Mouse (Mus musculus): ENCODE results near the gene Vps13d.
"Not testable (repeated sequence)": the region's sequence is repeated elsewhere in the genome, so short reads cannot be mapped to it uniquely, and the experiment has no call there.

Gene Vps13d

DNA sequence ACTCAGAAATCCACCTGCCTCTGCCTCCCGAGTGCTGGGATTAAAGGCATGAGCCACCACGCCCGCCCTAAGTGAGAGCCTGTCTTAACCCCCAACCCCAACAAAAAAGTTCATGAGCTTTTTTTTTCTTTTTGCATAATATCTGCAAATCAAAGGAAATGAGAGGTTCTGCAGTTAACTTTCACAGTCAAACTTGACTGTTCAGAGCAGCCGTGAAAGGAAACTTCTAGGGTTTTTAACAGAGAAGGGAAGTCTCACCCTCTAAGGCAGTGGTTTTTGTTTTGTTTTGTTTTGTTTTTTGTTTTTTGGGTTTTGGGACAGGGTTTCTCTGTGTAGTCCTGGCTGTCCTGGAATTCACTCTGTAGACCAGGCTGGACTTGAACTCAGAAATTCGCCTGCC is 15.8 kb upstream of the Vps13d start:
- no peak for DNase-seq (ENCODE audit: low spot score)

DNA sequence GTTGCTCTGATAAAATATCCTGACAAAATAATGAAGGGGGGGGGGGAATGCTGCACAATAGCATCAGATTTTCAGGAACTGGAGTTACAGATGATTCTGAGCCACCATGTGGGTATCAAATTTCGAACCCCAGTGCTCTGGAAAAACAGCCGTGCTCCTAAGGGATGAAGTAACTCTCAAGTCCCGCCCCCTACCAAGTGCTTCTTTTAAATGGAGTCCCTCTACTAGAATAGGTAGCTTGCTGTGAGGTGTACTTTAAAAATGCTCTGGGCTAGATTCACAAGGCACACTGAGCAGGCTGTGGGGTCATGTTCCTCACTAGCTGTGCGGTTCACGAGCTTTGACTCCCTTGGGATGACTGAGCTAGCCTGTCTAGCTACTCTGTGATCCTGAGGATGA is 14.9 kb upstream of the Vps13d start:
- DNase-seq (ENCODE audit: low spot score) = no peak

DNA sequence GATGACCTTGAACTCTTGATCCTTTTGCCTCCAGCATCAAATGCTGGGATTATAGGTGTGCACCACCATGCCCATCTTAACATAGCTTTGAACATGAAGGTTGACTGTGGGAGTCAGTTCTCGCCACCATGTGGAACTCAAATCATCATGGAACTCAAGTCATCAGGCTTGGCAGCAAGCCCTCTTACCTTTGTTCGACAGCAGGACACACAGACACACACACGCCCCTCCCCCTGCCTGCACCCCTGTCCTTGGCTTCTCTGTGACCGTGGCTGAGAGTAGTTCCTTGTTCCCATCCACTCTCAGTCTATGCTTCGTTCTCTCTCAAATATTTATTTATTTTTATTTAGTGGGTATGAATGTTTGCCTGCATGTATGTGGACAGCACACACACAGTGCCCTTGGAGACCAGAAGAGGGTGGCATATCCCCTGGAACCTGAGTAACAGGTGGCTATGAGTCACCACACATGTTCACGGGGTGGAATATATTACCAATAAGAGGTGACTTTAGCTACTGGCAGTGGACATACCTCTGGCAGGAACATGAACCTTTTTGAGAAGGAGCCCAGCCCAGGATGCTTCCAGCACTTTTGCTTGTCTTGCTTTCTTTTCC is 14.4 kb upstream of the Vps13d start:
- DNase-seq (ENCODE audit: low spot score) = no peak

DNA sequence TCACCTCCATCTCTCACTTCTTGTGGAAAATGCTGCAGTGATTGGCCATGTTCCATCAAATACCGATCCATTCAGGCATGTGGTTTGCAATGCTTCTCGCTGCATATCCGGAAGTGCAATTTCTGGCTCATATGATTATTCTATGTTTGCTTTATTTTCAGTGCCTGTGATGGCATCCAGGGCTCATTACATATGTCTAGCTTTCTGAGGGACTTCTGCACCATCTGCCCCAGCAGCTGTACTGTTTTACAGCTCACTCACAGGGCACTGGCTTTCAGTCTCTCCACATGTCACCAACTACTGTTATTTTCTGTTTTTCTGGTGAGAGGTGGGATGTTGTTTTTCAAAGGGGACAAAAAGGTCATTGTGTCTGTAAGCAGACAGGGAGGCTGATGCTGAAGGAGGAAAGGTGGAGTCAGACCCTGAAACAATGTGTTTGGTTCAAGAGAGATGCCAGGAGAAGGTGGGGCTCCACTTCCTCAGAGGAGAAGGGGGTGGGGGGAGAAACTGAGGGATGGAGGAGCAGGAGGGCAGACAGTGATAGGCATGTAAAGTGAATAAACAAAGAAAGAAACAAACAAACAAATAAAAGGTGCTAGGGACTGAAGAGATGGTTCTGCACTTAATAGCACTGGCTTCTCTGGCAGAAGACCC is 13.0 kb upstream of the Vps13d start:
- no peak for DNase-seq (ENCODE audit: low spot score)

DNA sequence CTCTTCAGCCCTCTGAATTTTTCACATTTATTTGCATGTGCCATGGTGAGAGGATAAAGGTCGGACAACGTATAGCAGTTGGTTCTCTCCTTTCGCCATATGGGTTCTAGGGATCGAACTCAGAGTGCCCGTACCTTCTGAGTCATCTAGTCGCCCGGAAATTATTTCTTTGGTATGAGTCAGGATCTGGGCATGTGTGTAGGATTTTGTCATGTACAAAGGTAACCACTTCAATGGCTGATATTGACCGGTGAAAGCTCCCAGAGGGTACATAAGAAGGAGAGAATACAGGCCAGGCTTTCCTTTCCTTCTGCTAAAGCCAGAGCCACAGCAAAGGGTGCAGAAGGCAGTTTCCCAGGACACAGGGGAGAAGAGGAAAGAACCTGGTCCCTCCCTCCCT is 10.0 kb upstream of the Vps13d start:
- no peak for DNase-seq (ENCODE audit: low spot score)

DNA sequence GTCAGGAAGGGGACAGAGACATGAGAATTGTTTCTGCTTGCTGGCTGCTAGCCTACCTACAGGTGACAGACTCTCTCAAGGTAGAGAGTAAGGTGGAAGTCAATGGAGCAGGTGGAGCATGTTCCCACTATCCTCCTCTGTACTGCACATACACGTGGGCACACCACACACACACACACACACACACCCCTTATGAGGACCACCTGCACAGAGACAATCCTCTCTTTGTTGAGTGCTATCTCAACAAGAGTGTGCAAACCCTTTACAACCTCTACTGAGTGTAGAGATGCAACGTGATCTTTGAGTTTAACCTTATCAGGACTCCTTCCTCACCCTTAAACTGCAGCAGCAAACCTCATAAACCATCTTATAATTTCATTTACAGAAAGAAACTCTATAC is 8.5 kb upstream of the Vps13d start:
- no peak for DNase-seq (ENCODE audit: low spot score)

DNA sequence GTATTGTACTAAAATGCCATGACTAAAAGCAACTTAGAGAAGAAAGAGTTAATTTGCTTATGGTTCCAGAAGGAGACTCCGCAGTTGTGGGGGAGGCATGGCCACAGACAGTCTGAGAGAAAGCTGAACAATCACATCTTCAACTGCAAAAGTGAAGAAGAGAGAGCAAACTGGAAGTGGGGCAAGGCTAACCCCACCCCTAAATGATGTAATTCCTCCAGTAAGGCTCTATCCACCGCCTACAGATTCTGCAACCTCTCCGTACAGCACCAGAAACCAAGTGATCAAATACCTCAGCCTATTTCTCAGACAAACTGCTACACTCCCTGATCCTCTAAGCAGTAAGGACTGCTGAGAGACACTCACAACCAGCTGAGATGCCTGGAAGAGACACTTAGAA is 6.6 kb upstream of the Vps13d start:
- no peak for DNase-seq (ENCODE audit: low spot score)

DNA sequence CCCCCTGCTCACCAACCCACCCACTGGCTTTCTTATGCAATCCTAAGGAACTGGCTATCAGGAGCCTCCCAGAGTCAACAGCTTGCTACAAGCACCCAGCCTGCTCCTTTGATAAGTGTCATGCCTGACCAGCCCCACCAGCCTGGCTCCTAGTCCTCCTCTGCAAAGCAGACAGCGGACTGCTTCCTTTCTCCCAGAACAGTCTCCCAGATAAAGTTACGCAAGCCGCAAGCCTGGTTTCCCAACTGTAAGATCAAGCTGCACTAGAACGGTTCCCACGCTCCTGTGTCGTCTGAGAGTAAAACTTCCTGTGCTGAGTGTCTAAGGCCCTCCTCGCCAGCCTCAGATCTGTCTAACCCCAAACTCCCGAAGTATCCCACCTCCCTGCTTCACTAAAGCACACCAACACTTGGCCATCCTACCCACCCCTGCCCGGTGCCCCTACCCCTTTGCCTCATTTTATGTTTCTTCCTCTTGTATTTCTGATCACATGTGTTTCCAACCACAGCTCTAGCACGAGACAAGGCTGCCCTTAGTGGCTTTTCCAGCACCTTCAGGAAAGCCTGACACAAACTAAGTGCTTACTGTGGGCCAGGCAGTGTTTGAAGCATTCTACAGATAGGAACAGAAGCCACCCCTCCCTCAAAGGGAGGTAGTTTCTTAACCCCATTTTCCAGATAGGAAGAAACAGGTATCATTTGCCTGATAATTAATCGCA is 5.3 kb upstream of the Vps13d start:
- DNase-seq (ENCODE audit: low spot score) = peak; percentile 71

DNA sequence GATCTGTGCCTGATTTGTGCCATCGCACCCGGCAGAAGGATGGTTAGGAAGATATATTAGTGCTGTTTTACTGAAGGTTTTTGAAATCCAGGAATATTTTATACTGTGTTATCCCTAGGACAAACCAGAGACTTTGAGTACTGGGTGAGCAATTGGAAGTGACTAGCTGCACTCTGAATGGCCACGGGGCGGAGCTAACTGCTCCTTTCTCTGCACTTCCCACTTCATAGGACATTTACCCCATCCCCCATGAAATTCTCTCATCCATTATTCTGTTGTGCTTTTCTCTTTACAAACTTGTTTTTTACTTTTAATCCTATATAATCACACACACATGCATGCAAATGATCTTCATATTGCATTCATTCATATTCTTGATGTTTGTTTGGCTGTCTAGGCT is 1.8 kb upstream of the Vps13d start:
- DNase-seq (ENCODE audit: low spot score) = peak; percentile 37

DNA sequence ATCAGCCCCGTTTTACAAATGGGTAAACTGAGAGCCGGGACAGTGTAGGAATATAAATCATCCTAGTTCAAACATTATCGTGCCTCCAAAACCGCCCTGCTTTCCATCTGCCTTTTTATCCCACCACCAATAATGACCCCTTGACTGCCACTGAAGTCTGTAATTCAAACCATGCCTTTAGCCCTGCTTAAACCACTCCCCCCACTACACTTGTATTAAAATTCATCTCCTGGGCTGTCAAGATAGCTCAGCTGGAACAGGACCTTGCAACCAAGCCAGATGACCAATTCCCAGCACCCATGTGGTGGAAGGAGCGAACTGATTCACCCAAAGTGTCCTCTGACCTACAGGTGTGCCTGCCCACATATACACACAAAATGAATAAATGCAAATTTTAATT is 367 bp upstream of the Vps13d start:
- no peak for DNase-seq (ENCODE audit: low spot score)

DNA sequence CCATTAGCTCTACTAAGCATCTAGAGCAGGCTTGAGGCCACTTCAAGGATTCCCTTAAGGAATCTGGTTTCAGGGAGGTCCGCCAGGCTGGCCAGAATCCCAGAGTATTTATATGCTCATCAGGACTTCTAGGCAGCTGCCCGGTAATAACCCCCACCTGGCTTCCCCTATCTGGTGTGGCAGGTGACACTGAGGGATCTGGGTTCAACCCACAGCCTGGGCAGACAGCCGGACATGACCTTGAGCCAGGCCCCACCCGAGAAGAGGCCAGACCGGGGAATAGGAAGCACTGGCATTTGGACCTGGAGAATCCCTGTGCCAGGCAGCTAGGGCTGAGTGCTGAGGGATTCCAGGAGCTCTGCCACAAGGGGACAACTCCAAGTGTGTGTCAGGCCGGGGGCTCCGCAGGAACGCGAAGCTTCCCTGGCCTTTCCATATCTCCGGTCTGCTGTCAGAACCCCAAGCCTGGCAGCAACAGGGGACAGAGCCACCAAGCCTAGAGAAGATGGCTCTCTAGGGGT is 754 bp downstream of the Vps13d start:
- peak; percentile 31 for DNase-seq (ENCODE audit: low spot score)

DNA sequence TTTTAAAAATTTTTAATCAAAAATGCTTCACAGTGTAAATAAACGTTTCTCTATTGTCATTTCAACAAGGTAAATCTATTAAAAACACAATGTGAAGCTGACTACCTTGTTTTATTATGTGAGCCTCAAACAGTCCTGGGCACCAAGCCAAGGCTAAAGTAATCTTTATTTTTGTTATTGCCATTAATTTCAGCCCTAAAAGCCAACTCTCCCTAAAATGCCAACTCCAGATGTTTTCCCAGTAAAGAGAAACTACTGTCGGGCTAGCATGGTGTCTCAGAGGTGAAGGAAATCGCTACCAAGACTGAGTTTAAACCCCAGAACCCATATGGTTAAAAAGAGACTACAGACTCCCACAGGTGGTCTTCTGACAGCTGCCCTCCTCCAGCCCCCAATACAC is 1.4 kb downstream of the Vps13d start:
- no peak for DNase-seq (ENCODE audit: low spot score)

DNA sequence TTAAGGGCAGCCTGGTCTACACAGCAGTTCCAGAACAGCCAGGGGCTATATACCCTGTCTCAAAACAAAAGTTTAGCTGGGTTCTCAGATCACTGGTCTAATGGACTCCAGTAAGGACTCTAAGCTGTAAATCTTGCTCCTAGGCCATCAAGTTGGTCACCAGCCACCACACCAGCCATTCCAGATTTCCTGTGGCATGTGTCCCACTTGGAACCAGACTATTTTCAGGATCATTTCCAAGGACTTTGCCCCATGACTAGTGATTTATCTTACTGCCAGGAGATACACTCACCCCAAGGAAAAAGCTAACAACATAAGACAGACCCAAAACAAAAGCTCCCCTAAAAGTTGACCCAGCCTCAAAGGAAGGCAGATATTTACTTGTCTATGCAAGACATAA is 2.1 kb downstream of the Vps13d start:
- no peak for DNase-seq (ENCODE audit: low spot score)

DNA sequence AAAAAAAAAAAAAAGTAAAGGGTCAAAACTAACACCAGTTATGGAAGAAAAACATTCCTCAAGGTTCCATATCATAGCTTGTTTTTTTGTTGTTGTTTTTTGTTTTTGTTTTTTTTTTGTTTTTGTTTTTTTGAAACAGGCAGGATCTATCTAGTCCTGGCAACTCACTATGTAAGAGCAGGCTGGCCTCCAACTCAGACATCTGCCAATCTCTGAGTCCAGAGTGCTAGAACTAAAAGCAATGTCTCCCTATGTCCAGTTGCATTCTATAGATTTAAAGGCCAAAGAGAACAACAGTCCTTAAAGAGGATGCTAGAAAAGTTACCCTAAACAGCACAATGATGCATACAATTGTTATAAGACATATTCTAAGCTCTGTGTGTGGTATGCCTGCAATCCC is 6.2 kb downstream of the Vps13d start:
- no peak for DNase-seq (ENCODE audit: low spot score)

DNA sequence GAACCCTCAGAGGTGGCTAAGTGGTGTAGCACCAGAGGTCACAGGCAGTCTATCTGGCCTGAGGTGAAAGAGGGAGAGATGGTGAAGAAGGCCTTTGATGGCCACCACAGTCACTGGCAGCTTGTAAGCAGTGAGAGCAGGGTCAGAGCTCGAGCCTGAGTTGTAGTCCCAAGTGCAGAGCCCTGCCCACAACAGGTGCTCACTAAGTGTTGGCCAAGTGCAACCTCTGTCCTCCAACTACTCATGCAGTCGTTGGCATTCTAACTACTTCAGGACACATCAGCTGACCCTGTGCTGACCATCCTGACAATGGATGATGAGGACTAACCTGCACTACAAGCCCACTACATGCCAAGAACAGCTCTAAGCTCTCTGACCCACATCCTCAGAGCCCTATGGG is 7.2 kb downstream of the Vps13d start:
- DNase-seq (ENCODE audit: low spot score) = no peak

DNA sequence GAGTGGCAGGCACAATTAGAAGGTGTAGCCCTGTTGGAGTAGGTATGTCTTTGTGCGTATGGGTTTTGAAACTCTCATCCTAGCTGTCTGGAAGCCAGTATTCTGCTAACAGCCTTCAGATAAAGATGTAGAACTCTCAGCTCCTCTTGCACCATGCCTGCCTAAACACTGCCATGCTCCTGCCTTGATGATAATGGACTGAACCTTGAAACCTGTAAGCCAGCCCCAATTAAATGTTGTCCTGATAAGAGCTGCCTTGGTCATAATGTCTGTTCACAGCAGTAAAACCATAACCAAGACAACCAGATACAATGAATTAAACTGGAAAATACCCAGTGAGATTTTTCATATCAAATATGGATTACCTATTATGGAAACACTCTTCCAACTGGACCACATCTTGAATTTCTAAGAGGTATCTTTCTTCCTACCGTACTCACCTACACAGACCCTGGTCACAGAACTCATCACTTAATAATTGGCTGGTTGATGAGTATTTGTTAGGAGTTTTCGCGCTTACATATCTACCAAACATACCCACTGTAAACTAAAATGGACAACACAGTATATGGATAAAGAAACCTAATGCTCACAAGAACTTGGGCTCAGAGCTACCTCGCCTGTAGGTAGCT is 15.8 kb downstream of the Vps13d start:
- no peak for DNase-seq (ENCODE audit: low spot score)

DNA sequence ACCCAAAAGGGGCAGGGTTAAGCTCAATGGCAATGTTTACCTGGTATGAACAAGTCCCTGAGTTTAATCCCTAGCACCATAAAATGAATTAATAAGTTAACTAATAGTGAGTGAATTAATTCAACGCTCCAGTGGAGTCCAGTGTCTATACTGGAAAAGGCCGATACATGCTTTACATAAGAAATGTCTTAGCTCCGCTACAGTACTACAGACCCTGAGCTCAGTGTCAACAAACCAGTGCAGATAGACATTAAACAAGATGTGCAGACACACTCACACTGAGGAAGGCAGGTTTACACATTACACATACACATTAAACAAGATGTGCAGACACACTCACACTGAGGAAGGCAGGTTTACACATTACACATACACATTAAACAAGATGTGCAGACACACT is 29.3 kb downstream of the Vps13d start:
- DNase-seq (ENCODE audit: low spot score) = not testable (repeated sequence)

DNA sequence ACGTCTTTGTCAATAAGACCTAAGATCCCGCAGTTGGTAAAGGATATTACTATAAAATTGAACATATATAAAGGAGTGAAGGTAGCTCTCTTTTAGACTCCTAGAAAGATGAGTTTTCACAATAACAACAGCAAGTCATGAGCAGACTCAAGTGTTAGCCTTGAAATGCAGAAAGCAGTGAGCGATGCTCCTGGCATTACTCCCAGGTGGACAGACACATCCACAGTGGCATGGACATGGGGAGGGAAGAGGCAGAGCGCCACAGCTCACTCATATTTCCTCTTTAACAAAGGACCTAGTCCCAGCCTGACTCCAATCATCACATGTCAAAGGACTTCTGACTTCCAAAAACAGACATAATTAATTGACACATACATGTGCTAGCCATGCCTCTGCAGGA is 30.7 kb downstream of the Vps13d start:
- no peak for DNase-seq (ENCODE audit: low spot score)

DNA sequence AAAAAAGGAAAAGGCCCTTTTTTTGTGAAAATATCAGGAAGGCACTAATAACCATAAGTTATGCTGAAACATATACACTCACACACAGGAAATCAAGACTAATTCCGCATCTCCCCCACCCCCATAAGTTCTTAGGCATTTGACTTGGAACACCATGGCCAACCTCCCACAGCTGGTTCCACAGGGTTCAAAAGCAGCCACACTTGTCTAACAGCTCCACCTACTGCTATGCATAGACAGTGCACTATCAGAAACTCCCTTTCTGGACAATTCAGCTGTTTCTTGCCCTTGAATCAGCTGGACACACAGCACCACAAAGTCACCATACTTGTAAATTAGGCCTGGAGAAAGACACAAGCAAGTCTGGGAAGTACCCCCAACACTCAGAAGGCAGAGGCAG is 33.6 kb downstream of the Vps13d start:
- no peak for DNase-seq (ENCODE audit: low spot score)

DNA sequence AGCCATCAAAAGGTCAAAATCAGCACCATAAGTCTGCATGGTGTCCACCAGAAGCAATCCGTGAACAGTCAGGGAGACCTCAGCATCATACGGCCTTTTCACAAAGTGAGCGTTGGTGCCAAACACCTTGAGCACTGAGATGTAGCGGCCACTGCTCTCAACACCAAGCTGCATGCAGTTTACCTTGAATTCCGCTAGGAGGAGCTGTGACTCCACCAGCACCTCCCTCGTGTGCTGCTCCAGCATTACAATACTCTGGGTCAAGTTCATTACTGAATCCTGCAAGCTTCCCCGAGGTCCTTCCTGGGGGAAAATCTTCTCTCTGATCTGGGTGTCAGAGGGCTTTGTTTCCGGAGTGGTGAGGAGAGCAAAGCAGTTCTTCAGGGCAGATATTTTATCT is 38.8 kb downstream of the Vps13d start:
- peak; percentile 51 for DNase-seq (ENCODE audit: low spot score)

DNA sequence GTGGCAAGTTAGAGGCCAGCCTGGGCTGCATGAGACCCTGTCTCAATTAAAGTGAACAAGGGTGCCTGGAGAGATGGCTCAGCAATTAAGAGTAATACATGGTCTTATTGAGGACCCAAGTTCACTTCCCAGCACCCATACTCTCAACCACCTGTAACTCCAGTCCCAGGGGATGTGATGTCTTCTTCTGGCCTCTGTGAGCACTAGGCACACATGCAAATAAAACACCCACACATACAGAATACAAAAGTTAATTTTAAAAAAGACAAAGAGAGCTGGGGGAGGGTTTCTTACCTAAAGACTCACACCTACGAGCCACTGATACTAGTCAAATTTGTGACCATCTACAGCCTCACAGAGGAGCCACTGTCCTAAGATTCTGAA is 43.7 kb downstream of the Vps13d start:
- no peak for DNase-seq (ENCODE audit: low spot score)

DNA sequence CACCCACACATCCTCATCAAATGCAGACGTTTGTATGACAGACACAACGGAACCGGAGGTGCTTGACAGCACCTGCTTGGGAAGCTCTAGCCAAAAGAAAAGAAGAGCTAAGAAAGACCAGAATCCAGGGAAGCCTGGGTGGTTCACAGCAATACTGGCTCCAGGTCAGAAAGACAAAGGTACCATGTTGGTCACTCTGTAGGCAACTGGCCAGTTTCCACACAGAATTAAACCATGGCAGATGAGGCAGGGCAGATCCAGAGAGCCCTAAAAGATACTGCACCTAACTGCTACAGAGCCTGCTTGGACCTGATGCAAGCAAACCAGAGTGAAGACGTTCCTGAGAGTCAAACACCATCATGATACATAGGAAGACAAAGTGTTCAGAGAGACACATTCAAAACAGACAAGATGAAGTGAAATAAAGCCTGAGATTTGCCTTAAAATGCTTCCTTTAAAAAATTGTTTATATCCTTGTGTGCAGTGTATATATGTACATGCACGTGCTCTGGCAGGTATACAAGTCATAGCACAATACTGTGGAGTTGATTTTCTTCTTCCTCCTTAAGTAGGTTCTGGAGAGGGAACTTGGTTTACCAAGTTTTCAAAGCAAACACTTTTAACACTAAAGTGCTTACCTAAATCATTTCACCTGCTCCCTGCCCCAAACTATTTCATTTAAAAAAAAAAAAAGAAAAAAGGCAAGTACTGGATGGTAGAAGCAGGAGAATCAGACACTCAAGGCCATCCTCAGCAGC is 44.3 kb downstream of the Vps13d start:
- DNase-seq (ENCODE audit: low spot score) = no peak

Measured in c-Kit-positive CD71-positive TER-119-positive erythroid progenitor cells, embryonic 14.5 days (primary cell).